Mouse (Mus musculus) hindbrain, embryonic 14.5 days (tissue): ENCODE measurements at regions not wholly inside any gene's neighbourhood (a gene's known extent, or its start where the extent isn't known, plus 50 kb on each side); places are given as distances from the start of the nearest gene placed in this dataset.
"Not testable (repeated sequence)": the region's sequence is repeated elsewhere in the genome, so short reads cannot be mapped to it uniquely, and the experiment has no call there.

ENCODE experiments used
- ATAC-seq: fragments of 200-750 bp; cut with Nextera tagmentation; 2 replicates; pipeline ENCODE4 v1.8.0; 2017; ENCODE audit warnings: moderate number of reproducible peaks, mild to moderate bottlenecking, moderate TSS enrichment, moderate library complexity; ENCODE audit not compliant: low FRiP score
- DNase-seq: peaks from one replicate; pipeline ENCODE4 v3.0.0-alpha.2; 2015; ENCODE audit warnings: low spot score
- H3K27ac ChIP-seq: fragments of 300-500 bp; sonication (generic); 2 replicates; pipeline ENCODE4 v1.5.1; 2014; ENCODE audit warnings: mild to moderate bottlenecking, moderate library complexity
- H3K27me3 ChIP-seq: fragments of 300-500 bp; sonication (generic); 2 replicates; pipeline ENCODE4 v1.6.1; 2014; ENCODE audit warnings: mild to moderate bottlenecking, low read length, mixed read lengths; ENCODE audit not compliant: control insufficient read depth, insufficient read depth
- H3K36me3 ChIP-seq: fragments of 300-500 bp; sonication (generic); replicated peaks from 2 replicates; pipeline ENCODE4 v1.6.1; 2014; ENCODE audit not compliant: control insufficient read depth, insufficient read depth
- H3K4me1 ChIP-seq: fragments of 300-500 bp; sonication (generic); replicated peaks from 2 replicates; pipeline ENCODE4 v1.6.1; 2014; ENCODE audit warnings: antibody characterized with exemption, low read length, mixed read lengths; ENCODE audit not compliant: control insufficient read depth, insufficient read depth
- H3K4me2 ChIP-seq: fragments of 300-500 bp; sonication (generic); replicated peaks from 2 replicates; pipeline ENCODE4 v1.6.1; 2014; ENCODE audit warnings: mild to moderate bottlenecking, moderate library complexity
- H3K4me3 ChIP-seq: fragments of 300-500 bp; sonication (generic); replicated peaks from 2 replicates; pipeline ENCODE4 v1.5.1; 2014; ENCODE audit warnings: mild to moderate bottlenecking, low read length
- H3K9ac ChIP-seq: fragments of 300-500 bp; sonication (generic); 2 replicates; pipeline ENCODE4 v1.6.1; 2014
- H3K9me3 ChIP-seq: fragments of 300-500 bp; sonication (generic); 2 replicates; pipeline ENCODE4 v1.6.1; 2016; ENCODE audit warnings: low read length; ENCODE audit not compliant: control insufficient read depth
- WGBS: fragments of 180-500 bp; shearing (Covaris S2); extraction: QIAGEN DNeasy Blood & Tissue Kit; methylation state at CpG from one replicate; pipeline ENCODE4 v1.1.7; 2014; 5-methylcytosine and 5-hydroxymethylcytosine counted together

DNA sequence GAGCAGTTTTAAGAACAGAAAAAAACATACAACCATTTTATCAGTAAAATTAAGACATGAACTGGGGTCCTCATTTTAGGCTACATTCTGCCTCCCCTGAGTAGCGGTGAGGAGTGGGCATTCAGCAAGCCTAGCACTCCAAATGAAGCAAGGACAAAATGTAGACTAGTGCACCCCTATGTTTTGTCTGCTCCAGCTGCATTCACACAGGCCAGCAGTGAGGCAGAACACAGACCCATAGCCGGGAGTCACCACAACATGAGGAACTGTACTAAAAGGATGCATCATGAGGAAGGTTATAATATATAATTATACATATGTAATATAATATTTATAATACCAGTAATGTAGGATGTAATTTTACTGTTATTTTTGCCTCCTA is 1141.5 kb downstream of the Hace1 start:
- Histone ChIP-seq H3K27me3 (no peaks in the 10 kb centered on the region), H3K4me3 (no peak overlapping the region), H3K9me3 (no peaks in the 10 kb centered on the region), H3K4me2 (no peak overlapping the region), H3K4me1 (0 out of 2 replicates have a peak, but pooled peaks cover 7% of the 10 kb centered on the region), H3K9ac (no peak overlapping the region), H3K36me3 (no peaks in the 10 kb centered on the region), H3K27ac (peak overlapping the region; percentile 73; the same call in 1 of the 2 replicates)
- ATAC-seq (peak; percentile 69; the same call in 1 of the 2 replicates), DNase-seq (no peak)
- 34% methylated on average over 2 of the region's 2 CpGs for WGBS

DNA sequence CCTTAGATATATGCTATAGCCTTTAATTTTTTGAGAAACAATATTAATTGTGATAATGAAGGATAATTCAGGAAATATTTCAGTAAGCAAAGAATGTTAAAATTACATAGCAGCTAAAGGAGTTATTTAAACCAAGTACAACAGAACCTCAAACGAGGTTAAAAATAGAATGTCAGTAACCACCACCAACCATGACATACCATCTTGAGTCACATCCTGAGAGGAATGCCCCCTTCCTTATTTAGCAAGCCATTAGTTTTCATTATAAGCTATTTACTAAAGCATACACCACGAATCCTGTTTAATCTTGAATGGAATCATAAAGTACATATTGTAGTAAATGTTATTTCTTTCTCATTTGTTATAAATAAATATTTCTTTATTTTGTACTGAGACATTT is 1146.0 kb downstream of the Hace1 start:
- WGBS = 83% methylated on average over 2 of the region's 2 CpGs
- Histone ChIP-seq H3K27me3 (no peaks in the 10 kb centered on the region), H3K27ac (no peak overlapping the region), H3K36me3 (no peaks in the 10 kb centered on the region), H3K9me3 (no peaks in the 10 kb centered on the region), H3K4me3 (no peak overlapping the region), H3K4me2 (no peak overlapping the region), H3K4me1 (0 out of 2 replicates have a peak, but pooled peaks cover 2% of the 10 kb centered on the region), H3K9ac (no peak overlapping the region)
- DNase-seq (no peak), ATAC-seq (no peak)

DNA sequence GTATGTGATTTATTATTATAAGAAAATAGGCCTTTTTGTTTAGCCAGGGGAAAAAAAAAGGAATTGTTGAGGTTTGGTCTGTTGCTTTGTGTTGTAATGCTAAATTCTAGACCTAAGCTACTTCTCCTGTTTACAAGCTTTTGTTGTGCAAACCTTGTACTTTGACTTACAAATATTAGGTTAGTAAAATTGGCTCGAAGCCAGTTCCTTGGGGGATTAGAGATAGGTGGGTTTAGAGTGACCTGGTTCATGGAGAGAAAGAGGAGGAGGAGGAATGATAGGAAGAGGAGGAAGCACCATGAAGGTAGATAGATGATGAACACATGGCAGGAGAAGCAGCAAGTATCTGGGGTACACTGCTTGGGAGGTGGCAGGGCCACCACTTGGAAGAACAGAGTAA is 1153.0 kb downstream of the Hace1 start:
- H3K4me1 ChIP-seq = no peaks in the 10 kb centered on the region
- no peak for ATAC-seq
- H3K9me3 ChIP-seq = no peaks in the 10 kb centered on the region
- no peak overlapping the region for H3K27ac ChIP-seq
- H3K36me3 ChIP-seq = no peaks in the 10 kb centered on the region
- H3K9ac ChIP-seq = no peak overlapping the region
- H3K4me3 ChIP-seq = no peak overlapping the region
- no peaks in the 10 kb centered on the region for H3K27me3 ChIP-seq
- DNase-seq = no peak
- WGBS = 68% methylated on average over 1 of the region's 1 CpGs
- H3K4me2 ChIP-seq = no peak overlapping the region

DNA sequence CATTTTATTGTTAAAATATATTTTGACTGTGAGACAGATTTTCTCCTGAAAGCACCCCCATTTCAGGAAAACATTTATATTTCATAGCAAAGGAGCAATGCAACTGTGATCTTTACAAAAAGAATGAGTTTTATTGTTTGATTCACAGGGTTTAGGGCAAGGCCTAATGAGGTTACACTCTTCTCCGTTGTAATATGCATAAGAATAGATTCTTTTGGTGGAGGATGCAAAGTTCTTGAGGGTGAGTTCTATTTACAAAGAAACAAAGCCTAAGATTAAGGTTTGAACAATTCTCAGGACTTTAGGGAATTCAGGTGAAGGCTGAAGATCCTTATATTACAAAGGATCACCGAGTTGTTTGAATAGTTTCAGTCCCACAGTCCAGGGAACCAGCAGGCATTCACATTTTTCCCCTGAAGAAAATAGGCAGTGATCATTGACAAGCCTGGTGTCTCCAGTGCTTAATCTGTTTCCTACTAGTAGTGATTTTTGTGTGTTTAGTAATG is 1156.2 kb downstream of the Hace1 start:
- Histone ChIP-seq H3K27me3 (no peaks in the 10 kb centered on the region), H3K4me2 (no peak overlapping the region), H3K27ac (no peak overlapping the region), H3K4me3 (no peak overlapping the region), H3K36me3 (no peaks in the 10 kb centered on the region), H3K9ac (no peak overlapping the region), H3K4me1 (no peaks in the 10 kb centered on the region), H3K9me3 (no peaks in the 10 kb centered on the region)
- ATAC-seq = no peak
- no peak for DNase-seq
- WGBS = 10% methylated on average over 2 of the region's 2 CpGs

DNA sequence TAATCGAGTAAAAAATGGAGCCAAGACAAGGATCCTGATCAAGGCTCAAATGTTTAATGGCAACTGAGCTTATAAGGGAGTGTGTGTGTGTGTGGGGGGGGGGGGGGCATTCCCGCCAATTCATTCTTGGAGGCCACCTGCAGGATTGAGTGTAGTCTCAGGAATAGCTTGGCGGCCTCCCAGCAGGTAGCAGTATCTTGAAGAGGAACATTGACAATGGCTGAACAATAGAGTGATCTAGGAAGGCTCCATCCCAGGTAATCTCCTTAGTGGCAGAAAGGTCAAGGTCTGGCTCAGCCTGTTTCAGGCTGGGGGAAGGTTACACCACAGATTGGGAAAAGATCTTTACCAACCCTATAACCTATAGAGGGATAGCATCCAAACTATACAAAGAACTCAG is 1163.5 kb downstream of the Hace1 start:
- Histone ChIP-seq H3K9me3 (no peaks in the 10 kb centered on the region), H3K4me3 (no peak overlapping the region), H3K36me3 (no peaks in the 10 kb centered on the region), H3K4me1 (no peaks in the 10 kb centered on the region), H3K9ac (no peak overlapping the region), H3K27me3 (no peaks in the 10 kb centered on the region), H3K4me2 (no peak overlapping the region), H3K27ac (no peak overlapping the region)
- DNase-seq (no peak), ATAC-seq (no peak)
- WGBS = 82% methylated on average over 3 of the region's 3 CpGs

DNA sequence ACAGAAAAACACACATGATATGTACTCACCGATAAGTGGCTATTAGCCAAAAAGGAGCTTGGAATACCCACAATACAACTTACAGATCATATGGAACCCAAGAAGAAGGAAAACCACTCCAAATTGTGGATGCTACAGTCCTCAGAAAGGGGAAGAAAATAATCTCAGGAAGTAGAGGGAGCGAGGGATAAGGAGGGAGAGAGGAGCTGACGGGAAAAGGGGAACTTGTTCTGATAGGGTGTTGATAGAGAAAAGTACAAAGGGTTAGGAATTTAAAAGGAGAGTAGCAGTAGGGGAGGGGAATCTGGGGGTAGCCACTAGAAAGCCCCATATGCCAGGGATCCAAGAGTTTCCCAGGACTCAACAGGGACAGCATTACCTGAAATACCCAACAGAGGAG is 1164.5 kb downstream of the Hace1 start:
- H3K9ac ChIP-seq = no peak overlapping the region
- 88% methylated on average over 3 of the region's 3 CpGs for WGBS

DNA sequence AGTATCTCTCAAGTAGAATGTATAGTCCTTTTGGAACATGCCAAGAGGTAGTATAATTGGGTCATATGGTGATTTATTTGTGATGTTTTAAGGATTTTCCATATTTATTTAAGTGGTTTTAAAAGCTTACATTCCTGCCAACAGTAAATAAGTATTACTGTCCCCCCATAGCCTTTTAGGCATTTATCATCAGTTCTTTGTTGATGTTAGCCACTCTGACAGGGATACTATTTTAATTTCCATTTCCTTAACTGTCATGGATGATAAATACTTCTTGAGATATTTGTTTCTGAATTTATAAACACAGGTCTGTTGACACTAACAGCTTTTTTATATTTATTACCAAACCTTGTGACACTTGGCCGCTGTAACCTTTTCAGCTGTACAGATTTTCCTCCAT is 1183.3 kb downstream of the Hace1 start:
- ATAC-seq = no peak
- no peaks in the 10 kb centered on the region for H3K9me3 ChIP-seq
- H3K9ac ChIP-seq = no peak overlapping the region
- no peaks in the 10 kb centered on the region for H3K4me1 ChIP-seq
- DNase-seq = no peak
- H3K27ac ChIP-seq = no peak overlapping the region
- H3K4me3 ChIP-seq = no peak overlapping the region
- WGBS = 79% methylated on average over 1 of the region's 1 CpGs
- no peaks in the 10 kb centered on the region for H3K27me3 ChIP-seq
- no peak overlapping the region for H3K4me2 ChIP-seq
- H3K36me3 ChIP-seq = no peaks in the 10 kb centered on the region

More for the DNA sequence above, 1164.5 kb downstream of the Hace1 start:
- Histone ChIP-seq H3K27me3 (no peaks in the 10 kb centered on the region), H3K9me3 (no peaks in the 10 kb centered on the region), H3K4me3 (no peak overlapping the region), H3K27ac (no peak overlapping the region), H3K4me2 (no peak overlapping the region), H3K36me3 (no peaks in the 10 kb centered on the region), H3K4me1 (no peaks in the 10 kb centered on the region)
- no peak for ATAC-seq
- DNase-seq = no peak

DNA sequence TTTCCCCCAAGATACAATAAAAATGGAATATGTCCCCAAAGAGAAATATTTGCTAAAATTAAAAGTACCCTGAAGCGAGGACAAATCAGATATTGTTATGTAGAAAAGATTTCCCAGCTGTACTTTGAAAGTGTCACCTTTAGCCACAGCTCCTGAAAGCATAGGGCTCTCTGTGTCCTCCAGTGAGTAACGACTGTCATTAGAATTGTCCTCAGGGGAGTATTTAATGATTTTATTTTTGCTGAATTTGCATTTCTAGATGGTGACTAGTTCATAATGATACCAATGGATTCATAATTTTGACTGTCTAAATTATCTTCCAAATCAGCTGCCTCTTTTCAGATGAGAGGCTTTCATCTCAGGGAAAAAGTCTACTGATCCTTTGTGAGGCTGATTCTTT is 1201.1 kb downstream of the Hace1 start:
- no peaks in the 10 kb centered on the region for H3K36me3 ChIP-seq
- DNase-seq = no peak
- 39% methylated on average over 2 of the region's 2 CpGs for WGBS

DNA sequence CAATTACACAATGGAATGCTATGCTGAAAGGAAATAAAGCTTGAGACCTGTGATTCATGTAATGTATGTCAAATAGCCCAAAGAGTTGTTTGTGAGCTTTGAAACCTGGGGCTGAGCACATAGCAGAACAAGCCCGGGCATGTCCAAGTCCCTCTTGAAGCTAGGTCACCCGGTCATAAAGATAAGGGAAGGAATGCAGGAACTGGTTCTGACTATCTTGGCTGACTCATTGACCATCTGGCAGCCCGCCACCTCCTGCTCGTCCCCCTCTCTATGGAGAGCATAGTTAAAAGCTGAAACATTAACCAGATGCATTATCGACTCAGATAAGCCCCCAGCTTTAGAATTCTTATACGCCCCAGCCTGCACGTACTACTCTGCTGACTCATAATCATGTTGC is 1208.1 kb downstream of the Hace1 start:
- 0 out of 2 replicates have a peak, but pooled peaks cover 11% of the 10 kb centered on the region for H3K9me3 ChIP-seq
- not testable (repeated sequence) for DNase-seq, H3K27ac ChIP-seq, H3K27me3 ChIP-seq, H3K4me2 ChIP-seq, ATAC-seq, H3K4me1 ChIP-seq, H3K9ac ChIP-seq, H3K36me3 ChIP-seq, H3K4me3 ChIP-seq
- 94% methylated on average over 7 of the region's 7 CpGs for WGBS

More for the DNA sequence above, 1201.1 kb downstream of the Hace1 start:
- Histone ChIP-seq H3K4me3 (no peak overlapping the region), H3K9ac (no peak overlapping the region), H3K4me2 (no peak overlapping the region), H3K27ac (no peak overlapping the region), H3K9me3 (no peaks in the 10 kb centered on the region), H3K27me3 (no peaks in the 10 kb centered on the region), H3K4me1 (no peaks in the 10 kb centered on the region)
- ATAC-seq = no peak

DNA sequence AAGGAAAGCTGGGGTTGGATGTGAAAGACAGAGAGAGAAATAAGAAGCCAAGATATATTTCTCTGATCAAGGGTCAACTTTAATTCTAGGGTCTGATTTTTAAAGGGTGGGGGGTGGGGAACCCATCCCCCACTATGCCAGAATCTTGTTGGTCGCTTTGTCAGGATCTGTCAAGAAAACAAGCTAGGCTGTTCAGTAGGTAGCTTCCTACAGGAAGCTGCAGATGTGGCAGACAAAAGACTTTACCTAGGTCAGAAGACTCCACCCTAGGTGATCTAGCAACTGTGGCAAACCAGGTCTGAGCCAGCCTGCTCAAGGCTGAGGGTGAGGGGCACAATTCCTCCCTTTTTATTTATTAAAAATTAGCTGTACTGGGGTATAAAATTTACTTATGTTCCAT is 1236.6 kb downstream of the Hace1 start:
- Histone ChIP-seq H3K27me3 (no peaks in the 10 kb centered on the region), H3K36me3 (no peaks in the 10 kb centered on the region), H3K4me2 (no peak overlapping the region), H3K4me3 (no peak overlapping the region), H3K27ac (no peak overlapping the region), H3K9me3 (no peaks in the 10 kb centered on the region), H3K4me1 (no peaks in the 10 kb centered on the region), H3K9ac (no peak overlapping the region)
- no peak for ATAC-seq
- no peak for DNase-seq
- 76% methylated on average over 1 of the region's 1 CpGs for WGBS
